Mouse (Mus musculus): Measurements from ENCODE around the gene Ints5.
"Not testable (repeated sequence)": the region's sequence is repeated elsewhere in the genome, so short reads cannot be mapped to it uniquely, and the experiment has no call there.

Gene Ints5

DNA sequence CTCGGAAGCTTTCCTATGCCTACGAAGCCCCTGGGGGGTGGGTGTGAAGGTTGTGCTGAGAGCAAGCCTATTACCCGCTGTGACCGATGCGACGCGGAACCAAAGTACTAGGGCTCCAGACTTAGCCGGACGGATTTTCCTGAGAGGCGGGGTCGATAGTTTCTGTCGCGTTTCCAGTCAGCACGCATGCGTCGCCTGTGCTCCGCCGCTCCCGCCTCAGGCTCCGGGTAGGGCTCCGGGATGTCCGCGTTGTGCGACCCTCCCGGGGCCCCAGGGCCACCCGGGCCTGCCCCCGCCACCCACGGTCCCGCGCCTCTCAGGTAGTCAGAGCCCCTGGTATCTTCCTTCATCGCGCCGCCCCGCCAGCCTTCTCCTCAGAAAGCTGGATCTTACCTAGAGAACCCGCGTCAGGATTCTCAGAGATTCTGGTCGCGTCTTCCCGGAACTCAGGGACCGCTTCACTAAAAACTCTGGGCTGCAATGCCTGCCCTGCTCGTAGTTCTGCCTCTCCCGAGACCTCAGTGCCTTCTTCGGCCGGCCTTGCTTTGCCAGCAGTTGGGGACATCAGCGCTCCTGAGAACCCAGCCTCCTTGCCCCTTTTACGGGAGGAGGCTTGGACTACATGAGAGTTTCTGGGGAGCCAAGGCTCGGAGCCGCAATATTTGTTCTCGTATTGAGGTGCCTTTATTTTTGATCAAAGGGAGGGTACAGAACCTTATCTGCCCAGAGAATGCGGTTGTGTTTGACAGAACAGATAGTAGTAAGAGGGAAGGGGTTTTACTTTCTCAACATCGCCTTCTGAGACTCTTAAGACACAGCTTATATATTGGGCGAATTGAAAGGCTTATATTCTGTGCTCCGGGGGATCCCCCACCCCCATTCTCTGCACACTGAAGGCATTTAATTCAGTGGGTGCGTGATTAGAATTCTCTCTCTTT is at the start of gene Ints5:
Gene Ints5, plus strand, starts transcription at position 177 of the 938 bp plus-strand sequence.
- in situ Hi-C loops (cut with MseI, MboI), result no loop called here

DNA sequence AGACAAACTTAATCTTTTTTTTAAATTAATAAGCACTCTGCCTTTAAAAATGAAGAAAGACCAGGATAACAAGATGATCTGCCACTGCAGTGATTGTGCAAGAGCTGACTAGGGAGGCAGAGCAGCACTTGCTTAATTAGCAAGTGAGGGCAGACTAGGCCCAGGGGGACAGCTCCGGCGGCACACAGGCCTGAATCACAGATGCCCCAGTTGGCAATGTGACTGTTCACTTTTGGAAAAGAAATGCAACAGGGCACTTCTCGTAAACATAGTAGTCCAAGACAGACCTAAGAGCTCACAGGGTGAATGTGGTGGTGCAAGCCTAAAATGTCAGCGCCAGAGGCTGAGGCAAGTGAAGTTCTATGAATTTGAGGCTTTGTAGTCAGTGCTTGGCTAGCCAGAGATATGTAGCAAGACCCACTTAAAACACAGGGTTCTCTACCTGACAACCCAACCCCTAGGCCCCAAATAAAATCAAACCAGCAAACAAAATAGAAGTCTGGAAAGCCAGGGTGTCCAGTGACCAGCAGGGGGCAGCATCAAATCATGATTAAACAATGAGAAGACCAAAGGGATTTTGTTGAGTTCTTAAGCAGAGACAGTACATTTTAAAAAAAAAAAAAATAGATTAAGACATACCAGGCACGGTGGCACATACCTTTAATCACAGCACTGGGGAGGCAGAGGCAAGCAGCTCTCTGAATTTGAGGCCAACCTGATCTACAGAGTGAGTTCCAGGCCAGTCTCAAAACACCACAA is 48.3 kb upstream of the Ints5 start:
- in situ Hi-C loops (cut with MseI, MboI), result no loop called here

DNA sequence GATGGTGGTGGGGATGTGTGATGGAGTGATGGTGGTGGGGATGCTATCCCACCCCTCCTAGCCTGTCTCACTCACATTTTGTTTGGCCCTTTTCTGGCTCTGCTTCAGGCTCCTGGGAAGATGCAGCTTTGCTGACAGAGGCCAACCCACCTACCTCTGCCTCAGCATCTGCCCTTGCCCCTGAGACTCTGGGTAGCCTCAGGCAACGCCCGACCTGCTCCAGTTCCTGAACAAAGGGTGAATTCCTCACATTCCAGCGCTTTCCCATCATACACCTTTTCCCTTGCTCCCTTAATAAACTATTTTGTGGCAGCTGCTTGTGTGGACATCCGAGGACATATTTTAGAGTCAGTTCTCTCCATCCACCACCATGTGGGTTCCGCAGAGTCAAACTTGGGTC is 44.4 kb upstream of the Ints5 start:
- in situ Hi-C loops (cut with MseI, MboI), result no loop called here

DNA sequence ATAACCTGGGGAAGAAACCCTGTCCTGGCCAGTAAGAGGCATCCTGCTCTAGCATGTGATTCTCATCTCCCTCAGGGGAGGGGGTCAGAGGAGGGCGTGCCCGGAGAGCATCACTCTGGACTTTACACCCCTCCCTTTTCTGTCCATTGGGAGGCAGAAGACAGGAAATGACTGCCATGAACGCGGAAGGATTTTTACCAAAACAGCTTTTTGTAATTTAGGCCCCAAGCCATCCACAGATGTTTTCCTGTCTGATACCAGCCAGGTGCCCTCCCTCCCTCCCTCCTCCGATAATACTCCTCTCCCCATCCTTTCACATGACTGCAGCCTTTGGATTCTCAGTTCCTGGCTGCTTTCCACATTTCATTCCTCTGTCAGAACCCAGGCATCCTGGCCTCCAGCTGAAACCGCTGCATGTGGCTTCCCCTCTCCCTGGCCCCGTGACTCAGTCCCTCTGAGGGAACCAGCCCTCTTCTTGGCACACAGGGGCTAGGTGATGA is 42.4 kb upstream of the Ints5 start, which contains the start of gene Lrrn4cl:
Gene Lrrn4cl, plus strand, starts transcription at position 367 of the 500 bp plus-strand sequence.
- in situ Hi-C loops (cut with MseI, MboI), result loop anchor here in 1 of 2 experiments (10.0 kb wide), 1 partner anchor 254 kb away; no protein-coding TSS in a partner anchor

DNA sequence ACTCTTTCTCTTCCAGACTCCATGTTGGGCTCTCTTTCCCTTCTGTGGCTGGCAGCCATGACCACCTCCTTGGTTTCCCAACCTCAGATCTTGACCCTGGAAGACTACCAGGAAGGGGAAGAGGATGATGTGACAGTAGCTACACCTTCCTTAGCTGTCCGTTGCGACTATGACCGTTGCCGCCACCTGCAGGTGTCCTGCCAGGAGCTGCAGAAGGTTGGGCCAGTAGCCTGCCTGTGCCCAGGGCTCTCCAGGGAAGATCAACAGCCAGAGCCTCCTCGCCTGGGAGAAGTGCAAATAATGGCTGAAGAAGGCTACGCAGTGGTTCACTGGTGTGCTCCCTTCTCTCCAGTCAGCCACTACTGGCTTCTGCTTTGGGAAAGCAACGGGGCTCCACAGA is 41.2 kb upstream of the Ints5 start:
- in situ Hi-C loops (cut with MseI, MboI), result loop anchor here in 1 of 2 experiments (10.0 kb wide), 1 partner anchor 253 kb away; no protein-coding TSS in a partner anchor

DNA sequence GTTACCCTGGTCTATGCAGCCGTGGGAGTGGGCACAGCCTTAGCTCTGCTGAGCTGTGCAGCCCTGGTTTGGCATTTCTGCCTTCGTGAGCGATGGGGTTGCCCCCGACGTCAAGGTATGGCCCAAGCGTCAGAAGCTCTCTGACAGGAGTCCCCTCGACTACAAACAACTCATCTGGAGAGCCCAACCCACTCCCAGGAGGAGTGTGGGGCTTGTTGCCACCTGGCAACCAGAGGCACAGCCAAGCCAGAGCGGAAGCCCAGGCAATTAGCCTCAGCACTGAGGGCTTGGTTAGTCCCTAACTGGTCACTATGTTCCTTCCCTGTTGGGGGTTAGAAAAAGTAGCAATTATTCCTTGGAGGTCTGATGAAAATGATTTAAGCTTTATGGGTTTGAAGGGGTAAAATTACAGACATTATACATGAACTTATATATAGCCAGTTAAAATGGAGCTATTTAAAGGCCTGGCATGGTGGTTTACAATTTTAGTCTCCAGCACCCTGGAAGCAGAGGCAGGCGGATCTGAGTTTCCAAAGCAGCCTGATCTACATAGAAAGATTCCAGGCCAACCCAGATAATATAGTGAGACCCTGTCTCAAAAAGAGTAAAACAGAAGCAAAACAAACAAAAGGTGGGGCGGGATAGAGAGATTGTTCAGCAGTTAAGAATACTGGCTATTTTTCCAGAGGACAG is 40.4 kb upstream of the Ints5 start:
- in situ Hi-C loops (cut with MseI, MboI), result loop anchor here in 1 of 2 experiments (10.0 kb wide), 1 partner anchor 252 kb away; no protein-coding TSS in a partner anchor

DNA sequence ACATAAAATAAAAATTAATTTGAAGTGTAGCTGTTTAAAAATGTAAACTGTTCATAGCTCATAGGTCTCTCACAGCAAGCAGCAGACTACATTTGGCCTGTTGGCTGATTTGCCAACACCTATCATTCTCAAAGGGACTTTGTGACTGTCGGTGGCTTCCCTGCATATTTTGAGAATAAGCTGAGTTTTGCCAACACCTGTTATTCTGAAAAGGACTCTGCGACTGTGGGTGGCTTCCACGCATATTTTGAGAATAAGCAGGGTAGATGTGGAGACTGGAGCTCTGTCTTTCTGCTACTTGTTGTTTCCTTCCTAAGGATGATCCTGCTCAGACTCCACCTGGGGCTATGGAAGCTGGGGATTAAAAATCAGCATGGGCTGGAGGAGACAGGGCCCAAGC is 39.7 kb upstream of the Ints5 start:
- in situ Hi-C loops (cut with MseI, MboI), result loop anchor here in 1 of 2 experiments (10.0 kb wide), 1 partner anchor 252 kb away; no protein-coding TSS in a partner anchor

DNA sequence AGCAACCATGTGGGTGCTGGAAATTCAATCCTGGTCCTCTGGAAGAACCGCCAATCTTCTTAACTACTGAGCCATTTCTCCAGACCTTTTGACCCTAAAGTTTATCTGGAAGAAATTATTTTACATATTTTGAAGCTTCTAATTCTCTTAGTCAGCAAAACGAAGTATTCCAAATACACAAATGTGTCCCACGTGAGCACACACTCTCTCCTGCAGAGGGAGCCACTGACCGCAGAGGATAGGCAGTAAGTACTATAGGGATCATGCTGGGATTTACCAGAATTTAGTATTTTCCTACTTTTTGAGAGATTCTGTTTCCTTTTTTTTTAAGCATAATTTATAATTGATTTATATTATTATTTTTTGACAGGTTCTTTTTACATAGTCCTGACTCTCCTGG is 35.1 kb upstream of the Ints5 start:
- in situ Hi-C loops (cut with MseI, MboI), result loop anchor here (5.0 to 10.0 kb wide), 2 partner anchors 247 to 255 kb away; no protein-coding TSS in a partner anchor

DNA sequence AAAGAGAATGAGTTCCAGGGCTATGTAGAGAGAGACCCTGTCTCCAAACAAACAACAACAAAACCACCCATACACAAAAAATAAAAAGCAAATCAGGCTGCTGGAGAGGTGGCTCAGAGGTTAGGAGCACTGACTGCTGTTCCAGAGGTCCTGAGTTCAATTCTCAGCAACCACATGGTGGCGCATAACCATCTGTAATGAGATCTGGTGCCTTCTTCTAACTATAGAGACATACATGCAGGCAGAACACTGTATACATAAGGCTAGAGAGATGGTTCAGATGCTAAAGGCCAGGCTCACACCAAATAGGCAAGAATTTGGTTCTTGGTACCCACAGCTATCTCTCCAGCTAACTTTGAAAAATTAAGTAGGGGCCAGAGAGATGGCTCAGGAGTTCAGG is 33.8 kb upstream of the Ints5 start:
- in situ Hi-C loops (cut with MseI, MboI), result loop anchor here (5.0 to 10.0 kb wide), 2 partner anchors 246 to 253 kb away; no protein-coding TSS in a partner anchor

DNA sequence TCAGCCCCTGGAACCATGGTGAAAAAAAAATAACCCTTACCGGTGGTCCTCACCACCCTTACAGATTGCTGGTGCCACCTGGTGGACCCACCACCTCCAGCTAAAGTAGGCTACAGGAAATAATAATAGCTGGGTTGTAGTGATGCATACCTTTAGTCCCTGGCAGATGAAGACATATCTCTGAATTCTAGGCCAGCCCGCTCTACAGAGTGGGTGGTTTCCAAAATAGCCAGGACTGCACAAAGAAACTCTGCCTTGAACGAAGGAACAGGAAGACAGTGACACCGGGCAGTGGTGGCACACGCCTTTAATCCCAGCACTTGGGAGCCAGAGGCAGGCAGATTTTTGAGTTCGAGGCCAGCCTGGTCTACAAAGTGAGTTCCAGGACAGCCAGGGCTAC is 28.5 kb upstream of the Ints5 start:
- in situ Hi-C loops (cut with MseI, MboI), result no loop called here

DNA sequence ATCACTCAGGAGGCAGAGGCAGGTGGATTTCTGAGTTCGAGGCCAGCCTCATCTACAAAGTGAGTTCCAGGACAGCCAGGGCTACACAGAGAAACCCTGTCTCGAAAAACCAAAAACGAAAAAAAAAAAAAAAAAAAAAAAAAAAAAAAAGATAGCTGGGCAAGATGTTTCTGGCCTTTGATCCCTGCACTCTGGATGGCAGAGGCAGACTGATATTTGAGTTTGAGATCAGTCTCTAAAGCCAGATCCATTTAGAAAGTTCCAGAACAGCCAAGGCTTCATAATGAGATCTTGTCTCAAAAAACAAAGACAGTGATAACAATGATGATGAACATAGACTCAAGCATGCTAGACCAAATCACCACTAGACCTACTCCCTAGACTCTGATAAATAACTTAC is 22.4 kb upstream of the Ints5 start:
- in situ Hi-C loops (cut with MseI, MboI), result not testable (repeated sequence)

DNA sequence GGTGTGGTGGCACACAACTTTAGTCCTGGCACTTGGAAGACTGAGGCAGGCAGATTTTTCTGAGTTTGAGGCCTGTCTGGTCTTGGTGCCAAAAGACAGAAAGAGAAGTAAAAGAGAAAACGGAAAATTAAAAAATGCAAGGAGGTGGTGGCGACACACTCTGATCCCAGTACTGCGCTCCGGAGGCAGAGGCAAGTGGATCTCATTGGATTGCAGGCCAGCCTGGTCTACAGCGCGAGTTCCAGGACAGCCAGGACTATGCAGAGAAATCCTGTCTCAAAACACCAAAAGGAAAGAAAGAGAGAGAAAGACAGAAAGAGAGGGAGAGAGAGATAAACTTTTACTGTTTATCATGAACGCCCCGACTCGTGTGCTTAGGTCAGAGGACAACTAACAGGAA is 22.0 kb upstream of the Ints5 start:
- in situ Hi-C loops (cut with MseI, MboI), result no loop called here

DNA sequence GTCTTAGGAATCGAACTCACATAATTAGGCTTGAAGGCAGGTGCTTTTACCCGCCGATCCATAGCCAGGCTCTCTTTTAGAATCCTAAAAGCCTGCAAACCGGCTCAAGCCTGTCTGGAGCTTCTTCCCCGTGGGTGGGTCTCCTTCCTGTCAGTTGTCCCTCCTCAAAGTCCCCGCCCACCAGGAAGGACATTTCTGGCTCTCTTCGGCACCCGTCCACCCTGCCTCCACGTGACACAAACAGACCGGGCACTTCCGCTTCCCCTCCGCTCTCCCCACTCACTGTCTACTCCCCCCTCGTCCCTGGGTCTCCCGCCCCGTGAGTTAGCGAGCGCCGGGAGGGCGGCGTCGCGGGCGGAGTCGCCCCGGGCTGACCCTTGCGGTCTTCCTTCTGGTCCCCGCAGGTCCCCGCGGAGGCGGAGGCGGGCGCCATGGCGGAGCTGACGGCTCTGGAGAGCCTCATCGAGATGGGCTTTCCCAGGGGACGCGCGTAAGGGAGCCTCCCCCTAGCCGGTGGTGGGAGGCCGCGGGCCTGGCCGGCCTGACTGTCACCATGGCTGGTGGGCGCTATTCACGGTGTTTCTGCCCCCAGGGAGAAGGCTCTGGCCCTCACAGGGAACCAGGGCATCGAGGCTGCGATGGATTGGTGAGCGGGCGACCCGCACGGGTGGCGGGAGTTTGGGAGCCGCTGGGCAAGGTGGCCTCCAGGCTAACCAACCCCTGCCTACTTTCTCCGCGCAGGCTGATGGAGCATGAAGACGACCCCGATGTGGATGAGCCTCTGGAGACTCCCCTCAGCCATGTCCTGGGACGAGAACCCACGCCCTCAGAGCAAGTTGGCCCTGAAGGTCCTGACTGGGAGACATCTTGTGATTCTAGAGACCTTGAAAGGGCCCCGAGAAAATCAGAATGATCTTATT is 21.3 kb upstream of the Ints5 start, which contains the start of gene Ubxn1:
Gene Ubxn1, plus strand, starts transcription at position 230 of the 920 bp plus-strand sequence.
- in situ Hi-C loops (cut with MseI, MboI), result no loop called here

DNA sequence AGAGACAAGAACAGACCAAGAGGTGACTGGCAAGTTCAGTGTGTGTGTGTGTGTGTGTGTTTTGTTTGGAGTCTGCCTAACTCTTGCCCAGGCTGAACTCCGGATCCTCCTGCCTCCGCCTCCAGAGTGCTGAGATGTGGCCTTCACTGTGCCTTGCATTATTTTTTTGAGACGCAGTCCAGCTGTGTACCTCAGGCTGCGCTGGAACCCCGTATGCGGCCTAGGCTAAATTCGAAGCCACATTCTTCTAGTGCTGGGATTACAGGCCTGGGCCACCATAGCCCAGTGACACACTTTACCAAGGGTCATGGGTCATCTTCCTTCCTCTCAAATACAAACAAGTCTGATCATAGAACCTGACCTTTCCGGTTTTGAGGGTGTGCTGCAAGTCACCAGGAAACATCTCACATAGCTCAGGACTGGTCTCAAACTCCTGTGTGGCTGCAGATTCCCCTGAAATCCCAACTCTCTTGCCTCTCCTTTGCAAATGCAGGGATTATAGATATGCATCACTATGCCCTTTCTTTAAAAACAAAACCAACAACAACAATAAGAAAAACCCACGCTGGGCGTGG is 20.5 kb upstream of the Ints5 start:
- in situ Hi-C loops (cut with MseI, MboI), result no loop called here

DNA sequence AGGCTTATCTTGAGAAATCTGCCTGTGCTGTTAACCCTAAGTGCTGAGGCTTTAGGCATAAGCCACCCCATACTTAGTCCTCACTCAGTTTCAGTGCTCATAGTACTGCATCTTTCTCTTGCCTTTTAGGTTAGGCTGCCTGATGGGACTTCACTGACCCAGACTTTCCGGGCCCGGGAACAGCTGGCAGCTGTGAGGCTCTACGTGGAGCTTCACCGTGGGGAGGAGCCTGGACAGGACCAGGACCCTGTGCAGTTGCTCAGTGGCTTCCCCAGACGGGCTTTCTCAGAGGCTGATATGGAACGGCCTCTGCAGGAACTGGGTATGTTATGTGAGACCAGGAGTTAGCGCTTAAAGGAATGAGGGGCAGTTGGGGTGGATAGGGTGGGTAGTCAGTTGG is 17.8 kb upstream of the Ints5 start:
- in situ Hi-C loops (cut with MseI, MboI), result no loop called here

DNA sequence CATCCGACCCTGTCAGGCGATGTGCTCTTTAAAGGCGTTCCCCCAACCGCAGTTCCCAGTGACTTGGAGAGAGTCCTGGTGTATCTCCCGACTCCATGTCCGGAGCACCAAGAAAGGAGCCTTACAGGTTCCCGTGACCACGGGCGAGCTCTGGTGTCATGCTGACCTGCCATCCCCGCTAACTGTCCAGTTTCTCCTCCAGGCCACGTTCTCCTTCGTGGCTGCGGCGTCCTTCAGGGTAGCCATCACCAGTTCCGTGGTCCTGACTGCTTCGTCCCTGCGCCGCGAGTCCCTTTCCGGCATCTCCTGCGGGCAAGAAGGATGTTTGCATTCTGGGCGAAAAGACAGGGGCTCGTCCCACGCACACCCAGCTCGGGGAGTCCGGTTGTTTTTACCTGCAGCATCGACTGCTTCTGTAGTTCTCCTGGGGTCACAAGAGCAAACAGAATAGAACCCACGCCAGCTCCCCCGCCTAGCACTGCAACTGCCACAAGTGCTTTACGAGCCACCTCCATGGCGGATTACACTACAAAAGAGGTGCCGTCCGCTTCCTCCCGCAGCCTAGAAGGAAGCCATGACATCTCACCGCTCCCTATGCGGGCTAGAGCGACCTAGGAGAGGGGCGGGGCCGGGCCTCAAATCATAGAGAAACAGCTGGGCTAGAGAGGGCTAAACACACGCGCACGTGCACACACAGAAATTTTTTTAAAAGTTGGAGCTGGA is 12.3 kb upstream of the Ints5 start, which contains the start of gene Uqcc3:
Gene Uqcc3, minus strand, starts transcription at position 613 of the 723 bp plus-strand sequence.
- in situ Hi-C loops (cut with MseI, MboI), result no loop called here

DNA sequence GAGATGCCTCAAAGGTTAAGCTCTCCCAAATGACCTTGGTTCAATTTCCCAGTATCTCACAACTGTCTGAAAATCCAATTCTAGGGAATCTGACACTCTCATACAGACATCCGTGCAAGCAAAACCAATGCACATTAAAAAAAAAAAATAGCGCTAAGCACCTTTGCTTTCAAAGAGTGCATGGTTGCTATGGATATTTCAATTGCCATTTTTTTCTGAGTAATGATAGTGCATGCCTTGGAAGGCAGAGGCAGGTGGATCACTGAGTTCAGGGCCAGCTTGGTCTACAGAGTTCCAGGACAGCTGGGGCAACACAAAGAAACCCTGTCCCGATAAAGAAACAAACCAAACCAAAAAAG is 11.8 kb upstream of the Ints5 start:
- in situ Hi-C loops (cut with MseI, MboI), result no loop called here

DNA sequence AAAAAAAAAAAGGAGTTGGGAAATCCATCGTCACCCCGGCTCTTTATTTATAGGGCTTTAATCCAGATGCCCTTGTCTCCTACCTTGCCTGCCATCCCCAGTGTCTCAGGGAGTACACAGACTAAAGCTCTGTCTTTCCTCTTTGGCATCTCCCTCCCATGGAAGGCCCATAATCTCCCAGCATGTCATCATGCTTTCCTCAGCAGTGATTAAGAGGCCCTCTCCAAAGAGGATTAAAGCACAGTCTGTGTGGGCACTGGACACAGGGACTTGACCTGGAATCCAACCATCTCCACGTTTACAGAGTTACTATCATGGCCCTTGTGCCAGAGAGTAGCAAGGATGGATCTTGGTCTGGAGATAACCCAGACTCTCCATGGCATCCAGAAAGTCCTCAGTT is 9.2 kb upstream of the Ints5 start, which contains the start of the genes Lbhd1 and Gm49403:
Gene Lbhd1, plus strand, starts transcription at position 117 of the 400 bp plus-strand sequence.
Gene Gm49403, plus strand, starts transcription at position 315 of the 400 bp plus-strand sequence.
- in situ Hi-C loops (cut with MseI, MboI), result no loop called here

Measured in mouse trophoblast stem cell (cell line).